Mouse (Mus musculus) frontal cortex, adult 2 months (tissue): ENCODE measurements around the gene Ank2. TPM values are rescaled to one million over a fixed set of nuclear protein-coding genes. Genes with fewer than 3 reads are reported as not detected.

ENCODE experiments used
- DNase-seq, 2 experiments: peaks; one replicate each; pipeline ENCODE4 v3.0.0; 2022; ENCODE audit warnings: low spot score in 1 of 2; ENCODE audit errors: extremely low spot score in 1 of 2
- polyA plus RNA-seq: library from polyadenylated mRNA; depleted of rRNA; stranded (reverse); fragments of >200 nt; gene quantifications from 2 replicates; pipeline ENCODE4 v1.2.3, GENCODE M21; 2012; rRNA removed

The Ank2 gene
- polyA plus RNA-seq, 1 experiment, result 402 TPM

GRCm38 (mm10) chr3:126946591-126946990 is 552.6 kb downstream of the Ank2 start:
- no peak for DNase-seq

- no peak for DNase-seq
These were observed 554.3 kb downstream of the Ank2 start for GRCm38 (mm10) chr3:126944838-126945237.

- DNase-seq, result no peak
These were observed 555.1 kb downstream of the Ank2 start for GRCm38 (mm10) chr3:126944081-126944480.

GRCm38 (mm10) chr3:126940452-126940851 is 558.7 kb downstream of the Ank2 start:
- no peak for DNase-seq

GRCm38 (mm10) chr3:126931884-126932506 is 567.2 kb downstream of the Ank2 start:
- peak in 1 of 2 experiments; percentile 48 for DNase-seq

GRCm38 (mm10) chr3:126923575-126924382 is 575.4 kb downstream of the Ank2 start:
- DNase-seq, result peak in 1 of 2 experiments; percentile 0

GRCm38 (mm10) chr3:126921941-126922340 is 577.2 kb downstream of the Ank2 start:
- DNase-seq, result no peak

- DNase-seq, result peak in 1 of 2 experiments; percentile 55
These were observed 578.9 kb downstream of the Ank2 start for GRCm38 (mm10) chr3:126920296-126920695.

- no peak for DNase-seq
These were observed 580.2 kb downstream of the Ank2 start for GRCm38 (mm10) chr3:126918805-126919473.

- DNase-seq, result no peak
These were observed 582.8 kb downstream of the Ank2 start for GRCm38 (mm10) chr3:126916381-126916780.

- DNase-seq, result peak in 1 of 2 experiments; percentile 65
These were observed 595.6 kb downstream of the Ank2 start for GRCm38 (mm10) chr3:126903543-126903942.

- DNase-seq, result no peak
These were observed 612.5 kb downstream of the Ank2 start for GRCm38 (mm10) chr3:126886644-126887043.

GRCm38 (mm10) chr3:126886090-126886489 is 613.1 kb downstream of the Ank2 start:
- no peak for DNase-seq

- DNase-seq, result no peak
These were observed 620.9 kb downstream of the Ank2 start for GRCm38 (mm10) chr3:126878233-126878632.

Other genes starting within 250 kb of the Ank2 start
- 14.3 and 14.7 TPM in 2 replicates for gene Larp7, start 54.0 kb upstream of the Ank2 start, polyA plus RNA-seq
- 6.0 and 7.6 TPM in 2 replicates for gene Zgrf1, start 54.1 kb upstream of the Ank2 start, polyA plus RNA-seq
- gene Neurog2, start 133.8 kb upstream of the Ank2 start, polyA plus RNA-seq, result 0.62 and 1.1 TPM in 2 replicates